Mouse (Mus musculus) kidney, adult 2 months (tissue): Measurements from ENCODE around the gene Syne4.

Source experiments
- CTCF ChIP-seq: fragments of 200-500 bp; conservative IDR thresholded peaks from 2 replicates; pipeline ENCODE4 v1.5.1; 2011; ENCODE audit warnings: low read depth, mild to moderate bottlenecking, control low read depth, low read length, moderate library complexity, mixed read lengths; ENCODE audit not compliant: insufficient read depth, insufficient read length
- POLR2A ChIP-seq: fragments of 200-500 bp; IDR thresholded peaks from one replicate; pipeline ENCODE4 v1.6.1; 2011; ENCODE audit warnings: low read depth, low read length, control low read depth

- TF ChIP-seq CTCF (no peak), POLR2A (no peak)
These were observed 48.2 kb downstream of the Syne4 start, which contains the start of gene Lrfn3 for GRCm38 (mm10) chr7:30362652-30363343.
